Mouse (Mus musculus): ENCODE data around the gene Unk. TPM values are rescaled to one million over a fixed set of nuclear protein-coding genes. Genes with fewer than 3 reads are reported as not detected.

Gene Unk
- 11.0 TPM for polyA plus RNA-seq (2014; fragmentation: Illumina TruSeq; extraction: RNeasy Lipid Tissue Mini Kit (QIAGEN cat#74804); ENCODE audit: low read depth, low replicate concordance)

GRCm38 (mm10) chr11:116030088-116030897 lies at the start of gene Unk:
Gene Unk (plus strand): TSS chr11:116030322.

GRCm38 (mm10) chr11:116012262-116012947 lies 17.7 kb upstream of the Unk start, which contains the start of gene Galk1:
Gene Galk1 (minus strand): TSS chr11:116012719.

GRCm38 (mm10) chr11:116027756-116028155 lies 2.4 kb upstream of the Unk start, which contains the start of gene H3f3b:
Gene H3f3b (minus strand): TSS chr11:116027962.

GRCm38 (mm10) chr11:116077446-116078204 lies 47.5 kb downstream of the Unk start, which contains the start of gene Unc13d:
Gene Unc13d (minus strand): TSS chr11:116077961.

GRCm38 (mm10) chr11:116086258-116087193 lies 56.4 kb downstream of the Unk start, which contains the start of gene Wbp2:
Gene Wbp2 (minus strand): TSS chr11:116086995.

Other genes with a start within 250 kb of the Unk start
- gene Caskin2, start 216.7 kb upstream of the Unk start, polyA plus RNA-seq (2014; fragmentation: Illumina TruSeq; extraction: RNeasy Lipid Tissue Mini Kit (QIAGEN cat#74804); ENCODE audit: low read depth, low replicate concordance): 33.6 TPM
- gene Tsen54, start 215.6 kb upstream of the Unk start, polyA plus RNA-seq (2014; fragmentation: Illumina TruSeq; extraction: RNeasy Lipid Tissue Mini Kit (QIAGEN cat#74804); ENCODE audit: low read depth, low replicate concordance): 11.2 TPM
- gene Llgl2, start 206.3 kb upstream of the Unk start, polyA plus RNA-seq (2014; fragmentation: Illumina TruSeq; extraction: RNeasy Lipid Tissue Mini Kit (QIAGEN cat#74804); ENCODE audit: low read depth, low replicate concordance): 11.7 TPM
- 0.42 TPM for gene Myo15b, start 171.9 kb upstream of the Unk start, polyA plus RNA-seq (2014; fragmentation: Illumina TruSeq; extraction: RNeasy Lipid Tissue Mini Kit (QIAGEN cat#74804); ENCODE audit: low read depth, low replicate concordance)
- 27.9 TPM for gene Smim5, start 130.4 kb upstream of the Unk start, polyA plus RNA-seq (2014; fragmentation: Illumina TruSeq; extraction: RNeasy Lipid Tissue Mini Kit (QIAGEN cat#74804); ENCODE audit: low read depth, low replicate concordance)
- gene Smim6, start 118.3 kb upstream of the Unk start, polyA plus RNA-seq (2014; fragmentation: Illumina TruSeq; extraction: RNeasy Lipid Tissue Mini Kit (QIAGEN cat#74804); ENCODE audit: low read depth, low replicate concordance): not detected
- gene Sap30bp, start 97.0 kb upstream of the Unk start, polyA plus RNA-seq (2014; fragmentation: Illumina TruSeq; extraction: RNeasy Lipid Tissue Mini Kit (QIAGEN cat#74804); ENCODE audit: low read depth, low replicate concordance): 12.8 TPM
- gene Recql5, start 96.8 kb upstream of the Unk start, polyA plus RNA-seq (2014; fragmentation: Illumina TruSeq; extraction: RNeasy Lipid Tissue Mini Kit (QIAGEN cat#74804); ENCODE audit: low read depth, low replicate concordance): 11.7 TPM
- 1.3 TPM for gene Itgb4, start 55.6 kb upstream of the Unk start, polyA plus RNA-seq (2014; fragmentation: Illumina TruSeq; extraction: RNeasy Lipid Tissue Mini Kit (QIAGEN cat#74804); ENCODE audit: low read depth, low replicate concordance)
- 13.4 TPM for gene Galk1, start 17.6 kb upstream of the Unk start, polyA plus RNA-seq (2014; fragmentation: Illumina TruSeq; extraction: RNeasy Lipid Tissue Mini Kit (QIAGEN cat#74804); ENCODE audit: low read depth, low replicate concordance)
- 127 TPM for gene H3f3b, start 2.4 kb upstream of the Unk start, polyA plus RNA-seq (2014; fragmentation: Illumina TruSeq; extraction: RNeasy Lipid Tissue Mini Kit (QIAGEN cat#74804); ENCODE audit: low read depth, low replicate concordance)
- 0.76 TPM for gene Unc13d, start 47.6 kb downstream of the Unk start, polyA plus RNA-seq (2014; fragmentation: Illumina TruSeq; extraction: RNeasy Lipid Tissue Mini Kit (QIAGEN cat#74804); ENCODE audit: low read depth, low replicate concordance)
- gene Wbp2, start 56.7 kb downstream of the Unk start, polyA plus RNA-seq (2014; fragmentation: Illumina TruSeq; extraction: RNeasy Lipid Tissue Mini Kit (QIAGEN cat#74804); ENCODE audit: low read depth, low replicate concordance): 108 TPM
- 27.8 TPM for gene Trim47, start 96.9 kb downstream of the Unk start, polyA plus RNA-seq (2014; fragmentation: Illumina TruSeq; extraction: RNeasy Lipid Tissue Mini Kit (QIAGEN cat#74804); ENCODE audit: low read depth, low replicate concordance)
- gene Trim65, start 100.8 kb downstream of the Unk start, polyA plus RNA-seq (2014; fragmentation: Illumina TruSeq; extraction: RNeasy Lipid Tissue Mini Kit (QIAGEN cat#74804); ENCODE audit: low read depth, low replicate concordance): 9.1 TPM
- 69.6 TPM for gene Mrpl38, start 108.5 kb downstream of the Unk start, polyA plus RNA-seq (2014; fragmentation: Illumina TruSeq; extraction: RNeasy Lipid Tissue Mini Kit (QIAGEN cat#74804); ENCODE audit: low read depth, low replicate concordance)
- gene Fbf1, start 137.8 kb downstream of the Unk start, polyA plus RNA-seq (2014; fragmentation: Illumina TruSeq; extraction: RNeasy Lipid Tissue Mini Kit (QIAGEN cat#74804); ENCODE audit: low read depth, low replicate concordance): 11.4 TPM
- 10.5 TPM for gene Ten1, start 168.5 kb downstream of the Unk start, polyA plus RNA-seq (2014; fragmentation: Illumina TruSeq; extraction: RNeasy Lipid Tissue Mini Kit (QIAGEN cat#74804); ENCODE audit: low read depth, low replicate concordance)
- 239 TPM for gene Acox1, start 168.7 kb downstream of the Unk start, polyA plus RNA-seq (2014; fragmentation: Illumina TruSeq; extraction: RNeasy Lipid Tissue Mini Kit (QIAGEN cat#74804); ENCODE audit: low read depth, low replicate concordance)
- gene Evpl, start 207.8 kb downstream of the Unk start, polyA plus RNA-seq (2014; fragmentation: Illumina TruSeq; extraction: RNeasy Lipid Tissue Mini Kit (QIAGEN cat#74804); ENCODE audit: low read depth, low replicate concordance): 0.24 TPM
- 56.6 TPM for gene Srp68, start 243.9 kb downstream of the Unk start, polyA plus RNA-seq (2014; fragmentation: Illumina TruSeq; extraction: RNeasy Lipid Tissue Mini Kit (QIAGEN cat#74804); ENCODE audit: low read depth, low replicate concordance)

Measured in heart, adult 10 weeks (tissue).